Mouse (Mus musculus) liver, embryonic 14.5 days (tissue): ENCODE data around the gene Gm27027. TPM values are rescaled to one million over a fixed set of nuclear protein-coding genes. Genes with fewer than 3 reads are reported as not detected.

Experiments used
- ATAC-seq: fragments of 200-750 bp; cut with Nextera tagmentation; 2 replicates; pipeline ENCODE4 v1.8.0; 2017; ENCODE audit warnings: moderate number of reproducible peaks, mild to moderate bottlenecking, moderate library complexity; ENCODE audit not compliant: insufficient read depth
- DNase-seq, 3 experiments: peaks; one replicate each; pipeline ENCODE4 v3.0.0-alpha.2; 2012 to 2013; ENCODE audit warnings: low read depth in 3 of 3, low spot score in 3 of 3
- H3K27ac ChIP-seq: fragments of 300-500 bp; sonication (generic); 2 replicates; pipeline ENCODE4 v1.5.1; 2014; ENCODE audit warnings: moderate library complexity, mild to moderate bottlenecking, control low read depth, inconsistent platforms
- H3K27me3 ChIP-seq: fragments of 300-500 bp; sonication (generic); 2 replicates; pipeline ENCODE4 v1.6.1; 2014; ENCODE audit warnings: mild to moderate bottlenecking, low read length, moderate library complexity; ENCODE audit not compliant: control insufficient read depth, insufficient read depth
- H3K36me3 ChIP-seq: fragments of 300-500 bp; sonication (generic); replicated peaks from 2 replicates; pipeline ENCODE4 v1.6.1; 2014; ENCODE audit warnings: low read depth; ENCODE audit not compliant: control insufficient read depth, insufficient read depth
- H3K4me1 ChIP-seq, 2 experiments: fragments of 200-500 bp in 1 of 2; fragments of 300-500 bp in 1 of 2; sonication (generic) in 1 of 2; replicated peaks; 2 replicates each; pipeline ENCODE4 v1.6.1; 2012 to 2014; ENCODE audit warnings: antibody characterized with exemption in 1 of 2, inconsistent platforms in 1 of 2, low read length in 1 of 2; ENCODE audit not compliant: control insufficient read depth in 2 of 2, insufficient read depth in 2 of 2
- H3K4me2 ChIP-seq: fragments of 300-500 bp; sonication (generic); 2 replicates; pipeline ENCODE4 v1.6.1; 2014; ENCODE audit warnings: low read depth, mild to moderate bottlenecking, control low read depth, moderate library complexity
- H3K4me3 ChIP-seq, 2 experiments: fragments of 200-500 bp in 1 of 2; fragments of 300-500 bp in 1 of 2; sonication (generic) in 1 of 2; 2 replicates each; pipeline ENCODE4 v1.5.1; 2012 to 2014; ENCODE audit warnings: low read depth in 2 of 2, low read length in 2 of 2, mild to moderate bottlenecking in 2 of 2, control low read depth in 1 of 2, inconsistent platforms in 1 of 2, moderate library complexity in 1 of 2; ENCODE audit not compliant: insufficient read depth in 1 of 2
- H3K9ac ChIP-seq: fragments of 300-500 bp; sonication (generic); replicated peaks from 2 replicates; pipeline ENCODE4 v1.6.1; 2014; ENCODE audit warnings: mild to moderate bottlenecking, control low read depth, moderate library complexity
- H3K9me3 ChIP-seq: fragments of 300-500 bp; sonication (generic); 2 replicates; pipeline ENCODE4 v1.6.1; 2016; ENCODE audit warnings: low read length, mixed read lengths; ENCODE audit not compliant: control insufficient read depth
- CTCF ChIP-seq: IDR thresholded peaks from 2 replicates; pipeline ENCODE4 v1.5.1; 2016; ENCODE audit warnings: antibody characterized with exemption, low read depth, control low read depth
- EP300 ChIP-seq: IDR thresholded peaks from 2 replicates; pipeline ENCODE4 v1.6.1; 2016; ENCODE audit warnings: antibody characterized with exemption, low read depth
- WGBS: fragments of 180-500 bp; shearing (Covaris S2); extraction: QIAGEN DNeasy Blood & Tissue Kit; methylation state at CpG from one replicate; pipeline ENCODE4 v1.1.7; 2014; ENCODE audit not compliant: insufficient replicate concordance; 5-methylcytosine and 5-hydroxymethylcytosine counted together
- polyA plus RNA-seq, 2 experiments: library from polyadenylated mRNA; depleted of rRNA in 1 of 2; stranded (reverse) in 1 of 2; unstranded in 1 of 2; fragments of >200 nt; fragmentation: Nextera tagmentation in 1 of 2; extraction: Ambion mirVana in 1 of 2; gene quantifications; 2 replicates each; pipeline versions ENCODE4 v1.2.1 to v1.2.3; 2012 to 2014

Gm27027 gene
- polyA plus RNA-seq, 2 experiments = not detected

DNA sequence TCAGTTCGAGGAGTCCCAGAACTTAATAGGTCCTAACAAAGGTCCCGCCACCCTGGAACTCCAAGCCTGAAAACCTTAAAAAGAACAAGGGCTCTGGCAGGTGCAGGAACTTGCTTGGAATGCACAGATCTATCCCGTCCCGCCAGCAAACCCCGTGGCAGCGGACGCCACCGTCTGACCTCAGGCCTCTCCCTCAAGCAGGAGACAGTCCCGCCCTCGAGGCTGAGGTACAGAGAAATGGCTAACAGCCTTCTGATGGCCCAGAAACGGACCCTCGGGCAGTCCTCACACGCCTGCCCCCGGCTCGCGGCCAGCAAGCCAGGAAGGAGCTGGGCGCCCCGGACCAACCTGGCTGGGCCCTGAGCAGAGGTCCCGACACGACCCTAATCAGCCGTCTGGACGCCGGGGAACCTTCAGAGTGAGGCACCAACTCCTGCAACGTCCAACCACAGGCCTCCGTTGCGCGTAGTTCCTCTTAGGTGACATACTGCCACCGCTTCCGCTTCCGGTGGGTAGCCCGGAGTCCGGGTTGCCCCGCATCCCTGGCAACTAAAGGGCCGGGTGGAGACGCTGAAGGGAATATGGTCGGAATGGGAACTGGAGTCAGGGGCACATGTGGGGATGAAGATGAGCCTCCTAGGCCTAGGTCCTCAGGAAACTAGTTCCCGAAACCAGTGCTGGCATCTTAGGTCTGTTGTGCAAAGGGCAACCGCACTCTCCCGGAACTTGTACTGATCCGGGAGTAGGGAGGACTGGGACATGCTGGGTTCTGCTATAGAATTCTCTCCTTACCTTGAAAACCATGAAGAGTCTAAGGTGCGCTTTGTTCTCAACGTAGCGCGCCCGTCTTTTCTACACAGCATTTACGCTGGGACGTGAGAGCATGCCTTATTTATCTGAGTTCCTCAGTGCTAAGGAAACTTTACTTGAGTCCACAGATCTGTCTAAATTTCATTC lies 14.5 kb upstream of the Gm27027 start, which contains the start of gene Alkbh3:
TSS of gene Alkbh3 (minus strand) at position 473 of the 957 bp plus-strand sequence.
- Histone ChIP-seq H3K27me3 (no peaks in the 10 kb centered on the region; the same call in 1 of the 2 replicates), H3K9ac (peak within 1 kb of the TSS; percentile 77), H3K27ac (no peak within 1 kb of the TSS), H3K9me3 (no peaks in the 10 kb centered on the region), H3K4me2 (peak within 1 kb of the TSS; percentile 75), H3K4me3 (peak within 1 kb of the TSS; percentile 66 to 83), H3K4me1 (peaks cover 0 to 8% of the 10 kb centered on the region in 2 experiments; a peak in 2 of 4 replicates), H3K36me3 (no peaks in the 10 kb centered on the region; the same call in 1 of the 2 replicates)
- ATAC-seq = peak; percentile 98
- no peak for TF ChIP-seq CTCF
- TF ChIP-seq EP300 = no peak
- peak; percentile 79 to 84 (median 81) for DNase-seq
- 6% methylated on average over 47 of the region's 47 CpGs for WGBS

GRCm38 (mm10) chr2:94002331-94002730 lies 6.2 kb upstream of the Gm27027 start:
- Histone ChIP-seq H3K4me1 (no peaks in the 10 kb centered on the region), H3K9me3 (no peaks in the 10 kb centered on the region), H3K27ac (no peak overlapping the region), H3K4me3 (no peak overlapping the region), H3K4me2 (no peak overlapping the region), H3K27me3 (no peaks in the 10 kb centered on the region), H3K9ac (no peak overlapping the region), H3K36me3 (peaks cover 10% of the 10 kb centered on the region)
- 4% methylated on average over 2 of the region's 2 CpGs for WGBS
- TF ChIP-seq CTCF (peak; percentile 91), EP300 (no peak)
- ATAC-seq = 0 out of 2 replicates have a peak, but pooled peaks have one; percentile 31
- peak; percentile 40 to 55 (median 47) for DNase-seq

- Histone ChIP-seq H3K9me3 (no peaks in the 10 kb centered on the region), H3K36me3 (peaks cover 10% of the 10 kb centered on the region), H3K4me1 (no peaks in the 10 kb centered on the region), H3K27me3 (no peaks in the 10 kb centered on the region), H3K4me2 (no peak overlapping the region), H3K9ac (no peak overlapping the region), H3K27ac (no peak overlapping the region), H3K4me3 (no peak overlapping the region)
- ATAC-seq (no peak), DNase-seq (no peak)
- TF ChIP-seq CTCF (no peak), EP300 (no peak)
- 68% methylated on average over 4 of the region's 4 CpGs for WGBS
Observed at GRCm38 (mm10) chr2:94001918-94002317, 5.8 kb upstream of the Gm27027 start.

GRCm38 (mm10) chr2:94001411-94001810 lies 5.3 kb upstream of the Gm27027 start:
- H3K9ac ChIP-seq = no peak overlapping the region
- no peak overlapping the region for H3K4me3 ChIP-seq
- peaks cover 10% of the 10 kb centered on the region for H3K36me3 ChIP-seq
- no peak for DNase-seq
- no peak for ATAC-seq
- no peaks in the 10 kb centered on the region for H3K4me1 ChIP-seq
- no peaks in the 10 kb centered on the region for H3K27me3 ChIP-seq
- 73% methylated on average over 6 of the region's 6 CpGs for WGBS
- H3K9me3 ChIP-seq = no peaks in the 10 kb centered on the region
- TF ChIP-seq CTCF = no peak
- no peak for TF ChIP-seq EP300
- no peak overlapping the region for H3K4me2 ChIP-seq
- H3K27ac ChIP-seq = no peak overlapping the region

DNA sequence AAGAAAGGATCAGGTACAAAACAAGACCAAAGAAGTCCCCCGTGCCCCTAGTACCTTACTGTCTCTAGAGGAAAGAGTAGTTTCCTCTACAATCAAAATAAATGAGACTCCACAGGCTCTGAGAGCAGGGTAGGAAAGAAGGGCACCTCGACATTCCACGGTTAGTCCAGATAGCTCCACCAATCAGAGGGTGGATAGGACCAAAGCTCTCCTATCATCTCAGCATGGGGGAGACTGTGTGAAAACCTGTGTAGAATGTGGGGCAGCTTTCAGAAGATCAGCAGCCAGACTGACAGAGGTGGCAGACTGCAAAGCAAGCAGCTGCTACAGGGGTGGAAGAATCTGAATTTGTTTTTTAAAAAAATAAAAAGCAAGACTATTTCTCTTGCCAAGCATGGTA lies 3.3 kb downstream of the Gm27027 start:
- Histone ChIP-seq H3K27ac (no peak overlapping the region), H3K9ac (no peak overlapping the region), H3K36me3 (peaks cover 2% of the 10 kb centered on the region; the same call in 1 of the 2 replicates), H3K4me1 (no peaks in the 10 kb centered on the region), H3K9me3 (no peaks in the 10 kb centered on the region), H3K27me3 (no peaks in the 10 kb centered on the region), H3K4me2 (no peak overlapping the region), H3K4me3 (no peak overlapping the region)
- WGBS = 60% methylated on average over 3 of the region's 3 CpGs
- ATAC-seq (no peak), DNase-seq (no peak)
- TF ChIP-seq EP300 (no peak), CTCF (no peak)
